In the genomic region with DNA sequence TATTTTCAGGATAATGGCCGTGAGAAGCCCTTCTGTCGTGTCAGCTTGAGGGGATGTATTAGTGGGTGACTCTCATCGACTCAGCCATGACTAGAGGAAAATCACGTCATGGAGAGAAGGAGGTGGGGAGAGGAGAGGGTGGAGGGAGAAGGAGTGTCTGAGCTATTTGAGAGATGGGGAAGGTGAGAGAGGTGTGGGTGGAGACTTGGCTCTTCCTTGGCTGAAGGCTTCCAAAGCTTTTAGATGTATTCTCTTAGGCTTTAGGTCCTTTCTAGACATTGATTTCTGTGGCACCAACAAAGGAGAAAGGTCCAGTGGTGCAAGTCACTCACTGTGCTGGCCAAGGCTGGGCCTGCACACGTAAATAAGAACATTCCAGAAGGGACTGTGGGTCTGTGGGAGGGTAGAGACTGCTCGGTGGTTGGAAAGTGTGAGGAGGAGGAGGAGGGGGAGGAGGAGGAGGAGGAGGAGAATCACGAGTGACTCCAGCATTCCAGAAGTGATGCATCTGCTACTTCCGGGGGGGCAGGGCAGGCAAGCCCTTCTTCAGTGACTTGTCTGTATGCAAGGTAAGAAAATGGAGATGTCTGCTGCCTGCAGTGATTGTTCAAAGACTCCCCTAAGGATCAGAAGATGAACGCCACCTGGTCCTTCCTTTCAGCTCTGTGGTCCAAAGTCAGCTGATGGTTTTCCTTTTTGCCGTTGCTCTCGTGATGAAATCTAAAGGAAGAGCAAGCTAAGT, we compare ENCODE assay signal across 27 mouse cellular contexts. TPM values are rescaled to one million over a fixed set of nuclear protein-coding genes. Genes with fewer than 3 reads are reported as not detected.
DNase-seq lines count a peak whose midpoint lies in the region; ATAC-seq and TF ChIP-seq lines count a peak whose summit lies in the region.
"Had no signal": no experiment of that assay in that cellular context is flagged by ENCODE, and none has a peak within 500 bp of the region (broad histone marks: within the 10 kb centered on the region; RNA-seq: fewer than 3 reads in every experiment).

No protein-coding gene starts in this region.

- ATAC-seq in forebrain, embryonic 12.5 days (ENCODE audit: low FRiP score) = no peak
- ATAC-seq: activated CD4-positive, CD25-positive, alpha-beta regulatory T cell, adult 4 months; forebrain, postnatal 0 days; liver, embryonic 12.5 days; midbrain, embryonic 15.5 days had no signal

- peaks cover 42% of the 10 kb centered on the region for H3K36me3 ChIP-seq in small intestine, adult 2 months (ENCODE audit: control insufficient read depth, insufficient read depth, low read length)
- peaks cover 13% of the 10 kb centered on the region for H3K36me3 ChIP-seq in forebrain, embryonic 12.5 days (replicated peaks)
- H3K36me3 ChIP-seq: midbrain, embryonic 15.5 days had no signal

- no peak overlapping the region for H3K4me3 ChIP-seq in cortical plate, adult 2 months (ENCODE audit: insufficient read depth, low read length)
- no peak overlapping the region for H3K4me3 ChIP-seq in small intestine, adult 2 months (ENCODE audit: low read depth, low read length)
- H3K4me3 ChIP-seq in forebrain, embryonic 12.5 days (replicated peaks) = no peak overlapping the region
- H3K4me3 ChIP-seq: embryonic facial prominence, embryonic 13.5 days; heart, embryonic 15.5 days; hindbrain, embryonic 15.5 days; limb, embryonic 12.5 days; liver, embryonic 12.5 days; midbrain, embryonic 15.5 days; neural tube, embryonic 15.5 days had no signal

- H3K4me1 ChIP-seq in cortical plate, adult 2 months (ENCODE audit: control insufficient read depth, insufficient read depth, low read length) = peaks cover 12% of the 10 kb centered on the region
- peaks cover 18% of the 10 kb centered on the region; the same call in 1 of the 2 replicates for H3K4me1 ChIP-seq in small intestine, adult 2 months (ENCODE audit: control insufficient read depth, insufficient read depth, insufficient read length, low read length)
- no peaks in the 10 kb centered on the region for H3K4me1 ChIP-seq in forebrain, embryonic 12.5 days
- H3K4me1 ChIP-seq: embryonic facial prominence, embryonic 13.5 days; heart, embryonic 15.5 days; hindbrain, embryonic 15.5 days; midbrain, embryonic 15.5 days had no signal

- peak overlapping the region; percentile 68 for H3K27ac ChIP-seq in cortical plate, adult 2 months (ENCODE audit: insufficient read depth, low read length)
- H3K27ac ChIP-seq in small intestine, adult 2 months (ENCODE audit: insufficient read depth, low read depth, low read length) = peak overlapping the region; percentile 35
- H3K27ac ChIP-seq in forebrain, embryonic 12.5 days = no peak overlapping the region
- H3K27ac ChIP-seq: embryonic facial prominence, embryonic 13.5 days; heart, embryonic 15.5 days; hindbrain, embryonic 15.5 days; limb, embryonic 12.5 days; liver, embryonic 12.5 days; midbrain, embryonic 15.5 days; neural tube, embryonic 15.5 days had no signal

- TF ChIP-seq CTCF in cortical plate, adult 2 months (IDR thresholded peaks at IDR 0.05; ENCODE audit: extremely low read depth, insufficient read depth, low read length) = no peak
- TF ChIP-seq CTCF in small intestine, adult 2 months (IDR thresholded peaks at IDR 0.05; ENCODE audit: extremely low read depth, insufficient read length, insufficient replicate concordance, low read depth, low read length) = no peak

- WGBS in small intestine, adult 2 months = 44% methylated on average over 11 of the region's 11 CpGs
- 75% methylated on average over 11 of the region's 11 CpGs for WGBS in forebrain, embryonic 12.5 days

- H3K4me2 ChIP-seq in forebrain, embryonic 12.5 days = no peak overlapping the region
- H3K4me2 ChIP-seq: embryonic facial prominence, embryonic 13.5 days; heart, embryonic 15.5 days; hindbrain, embryonic 15.5 days; limb, embryonic 12.5 days; liver, embryonic 12.5 days; midbrain, embryonic 15.5 days; neural tube, embryonic 15.5 days had no signal

- H3K9ac ChIP-seq in forebrain, embryonic 12.5 days = no peak overlapping the region
- H3K9ac ChIP-seq: embryonic facial prominence, embryonic 13.5 days; forebrain, postnatal 0 days; heart, embryonic 15.5 days; hindbrain, embryonic 15.5 days; limb, embryonic 12.5 days; liver, embryonic 12.5 days; midbrain, embryonic 15.5 days; neural tube, embryonic 15.5 days had no signal

- no peak for TF ChIP-seq POLR2A in cortical plate, adult 2 months (IDR thresholded peaks at IDR 0.05; ENCODE audit: extremely low read depth, insufficient read depth, low read length)
- TF ChIP-seq POLR2A in small intestine, adult 2 months (IDR thresholded peaks at IDR 0.05; ENCODE audit: low read depth, low read length) = no peak

- H3K9me3 ChIP-seq in forebrain, embryonic 12.5 days = no peaks in the 10 kb centered on the region
- H3K9me3 ChIP-seq: embryonic facial prominence, embryonic 13.5 days; heart, embryonic 15.5 days; hindbrain, embryonic 15.5 days; limb, embryonic 12.5 days; liver, embryonic 12.5 days; midbrain, embryonic 15.5 days; neural tube, embryonic 15.5 days had no signal

- no peaks in the 10 kb centered on the region for H3K27me3 ChIP-seq in small intestine, adult 2 months (ENCODE audit: control insufficient read depth, insufficient read depth, low read length)
- H3K27me3 ChIP-seq in forebrain, embryonic 12.5 days = no peaks in the 10 kb centered on the region
- H3K27me3 ChIP-seq: embryonic facial prominence, embryonic 13.5 days; heart, embryonic 15.5 days; hindbrain, embryonic 15.5 days; limb, embryonic 12.5 days; liver, embryonic 12.5 days; midbrain, embryonic 15.5 days; neural tube, embryonic 15.5 days had no signal

- DNase-seq in kidney, postnatal 4 days = peak; percentile 39 to 54
- no peak for DNase-seq in kidney, adult 11 months
- DNase-seq in right cerebral cortex, postnatal 25 days = peak; percentile 34
- no peak for DNase-seq in right cerebral cortex, postnatal 14 days
- no peak for DNase-seq in testis, postnatal 10 days (ENCODE audit: low spot score)
- DNase-seq: adrenal gland, postnatal 14 days; cerebellum, adult 11 months; cerebellum, postnatal 10 days; forebrain, postnatal 0 days; gastrocnemius, postnatal 36 days; heart, postnatal 4 days; kidney, adult 18-20 months; kidney, postnatal 36 days; lung, adult 2 months; lung, postnatal 36 days; thymus, postnatal 4 days had no signal

RNA-seq across cellular contexts. Expression of a gene that starts 9.7 kb away (rescaled TPM):
- polyA plus RNA-seq in cortical plate, adult 2 months (2012; rRNA removed) = 9.5 and 10.5 TPM in 2 replicates
- polyA plus RNA-seq in small intestine, adult 2 months (2012; rRNA removed) = 16.3 and 23.3 TPM in 2 replicates
- polyA plus RNA-seq in forebrain, embryonic 12.5 days (2016; fragmentation: Nextera tagmentation; extraction: Ambion mirVana) = 10.2 TPM in 2 replicates

RNA-seq across cellular contexts. Expression of a gene that starts 24.5 kb away (rescaled TPM):
- 106 and 113 TPM in 2 replicates for polyA plus RNA-seq in cortical plate, adult 2 months (2012; rRNA removed)
- polyA plus RNA-seq in small intestine, adult 2 months (2012; rRNA removed) = 41.0 and 74.2 TPM in 2 replicates
- 17.5 and 18.1 TPM in 2 replicates for polyA plus RNA-seq in forebrain, embryonic 12.5 days (2016; fragmentation: Nextera tagmentation; extraction: Ambion mirVana)

RNA-seq across cellular contexts. Expression of a gene that starts 53.6 kb away (rescaled TPM):
- 8.3 and 9.5 TPM in 2 replicates for polyA plus RNA-seq in cortical plate, adult 2 months (2012; rRNA removed)
- 1.3 and 4.1 TPM in 2 replicates for polyA plus RNA-seq in small intestine, adult 2 months (2012; rRNA removed)
- polyA plus RNA-seq in forebrain, embryonic 12.5 days (2016; fragmentation: Nextera tagmentation; extraction: Ambion mirVana) = 10.9 and 11.7 TPM in 2 replicates

RNA-seq across cellular contexts. Expression of a gene that starts 53.6 kb away (rescaled TPM):
- polyA plus RNA-seq in cortical plate, adult 2 months (2012; rRNA removed) = 14.8 and 15.1 TPM in 2 replicates
- 6.5 and 9.8 TPM in 2 replicates for polyA plus RNA-seq in small intestine, adult 2 months (2012; rRNA removed)
- 14.5 and 15.5 TPM in 2 replicates for polyA plus RNA-seq in forebrain, embryonic 12.5 days (2016; fragmentation: Nextera tagmentation; extraction: Ambion mirVana)

Comparison
In these comparisons a context has a peak if more than half of its experiments do, and no peak if none do; other contexts are left out.
1. DNase-seq: peak in kidney, postnatal 4 days (2 of 2) and right cerebral cortex, postnatal 25 days (single experiment); none in kidney, adult 11 months (single experiment), right cerebral cortex, postnatal 14 days (single experiment) and testis, postnatal 10 days (single experiment).